Mouse (Mus musculus) MN1 (cell line): ENCODE measurements around the gene Tex12.

Experiments
- DNase-seq: peaks from one replicate; pipeline ENCODE4 v3.0.0-alpha.2; 2016; ENCODE audit warnings: low spot score

Tex12 gene

GRCm38 (mm10) chr9:50561145-50561917 lies at the start of gene Tex12:
Tex12 (minus strand) TSS chr9:50561325.
- no peak for DNase-seq

DNA sequence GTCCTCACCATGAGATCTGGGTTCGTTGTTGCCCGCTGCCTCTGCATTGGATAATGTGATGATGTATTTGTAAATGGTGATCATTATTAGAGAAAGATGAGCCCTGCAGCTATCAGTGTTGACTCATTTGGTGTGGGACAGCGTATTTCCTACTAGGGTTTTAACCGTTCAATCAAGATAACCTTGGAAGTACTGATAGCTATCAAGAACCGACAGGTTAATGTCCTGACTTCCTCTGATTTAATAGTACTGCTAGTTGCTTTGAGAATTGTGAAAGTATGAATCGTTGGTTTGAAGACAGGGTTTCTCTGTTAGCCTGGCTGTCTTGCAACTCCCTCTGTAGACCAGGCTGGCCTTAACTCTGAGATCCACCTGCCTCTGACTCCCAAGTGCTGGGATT lies 43.2 kb upstream of the Tex12 start:
- DNase-seq, result no peak

- no peak for DNase-seq
These were observed 42.8 kb upstream of the Tex12 start for GRCm38 (mm10) chr9:50603998-50604324.

- DNase-seq, result peak; percentile 97
These were observed 42.3 kb upstream of the Tex12 start, which contains the start of the genes Sdhd and Timm8b for GRCm38 (mm10) chr9:50603189-50603997. Sdhd (minus strand) TSS chr9:50603812. Timm8b (plus strand) TSS chr9:50603910.

DNA sequence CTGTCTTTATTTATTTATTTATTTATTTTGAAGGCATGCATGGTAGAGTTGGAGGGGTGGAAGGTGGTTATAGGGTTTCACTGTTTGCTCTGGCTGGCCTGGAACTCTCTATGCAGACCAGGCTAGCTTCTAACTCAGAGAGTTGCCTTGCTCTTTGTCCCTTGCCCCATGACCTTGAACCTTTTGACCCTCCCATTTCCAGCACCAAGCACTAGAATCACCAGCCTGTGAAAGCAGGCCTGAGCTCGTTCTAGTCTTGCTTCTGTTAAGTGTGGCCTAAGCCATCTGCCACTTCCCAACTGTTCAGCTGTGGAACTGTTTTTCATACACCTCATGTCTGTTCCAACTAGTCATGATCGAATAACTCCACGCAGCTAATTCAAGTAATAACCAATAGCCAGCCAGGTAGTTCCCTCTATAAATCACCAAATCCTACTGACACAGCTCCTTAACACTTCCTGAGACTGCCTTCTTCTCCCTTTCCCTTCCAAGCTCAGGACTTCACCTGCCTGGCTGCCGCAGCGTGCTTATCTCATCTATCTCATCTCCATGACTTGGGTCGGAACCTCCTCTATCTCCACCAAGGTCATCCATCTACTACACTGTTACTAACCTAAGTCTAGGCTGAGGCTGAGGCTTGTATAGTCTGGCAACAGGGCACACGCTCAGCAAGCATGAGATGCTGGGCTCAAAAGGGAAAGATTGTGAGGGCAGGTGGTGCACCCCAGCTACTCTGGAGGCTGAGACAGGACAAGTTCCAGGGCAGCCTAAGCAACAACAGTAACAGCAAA lies 41.1 kb upstream of the Tex12 start:
- no peak for DNase-seq

DNA sequence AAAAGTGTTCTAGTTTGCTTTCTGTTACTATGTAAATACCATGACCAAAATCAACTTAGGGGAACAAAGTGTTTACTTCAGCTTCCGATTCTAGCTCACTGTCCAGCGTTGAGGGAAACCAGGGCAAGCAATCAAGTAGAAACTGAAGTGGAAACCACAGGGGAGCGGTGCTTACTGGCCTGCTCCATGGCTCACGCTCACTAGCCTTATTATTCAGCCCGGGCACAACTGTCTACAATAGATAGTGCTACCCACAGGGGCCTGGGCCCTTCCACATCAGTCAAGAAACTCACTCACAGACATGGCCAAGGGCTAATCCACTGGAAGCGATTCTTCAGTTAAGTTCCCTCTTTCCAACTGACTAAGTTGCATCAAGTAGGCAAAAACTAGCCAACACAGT lies 40.4 kb upstream of the Tex12 start:
- DNase-seq, result no peak

GRCm38 (mm10) chr9:50596973-50597372 lies 35.8 kb upstream of the Tex12 start:
- no peak for DNase-seq

GRCm38 (mm10) chr9:50594794-50595417 lies 33.8 kb upstream of the Tex12 start:
- DNase-seq, result no peak

- DNase-seq, result no peak
These were observed 32.4 kb upstream of the Tex12 start for GRCm38 (mm10) chr9:50593544-50593943.

DNA sequence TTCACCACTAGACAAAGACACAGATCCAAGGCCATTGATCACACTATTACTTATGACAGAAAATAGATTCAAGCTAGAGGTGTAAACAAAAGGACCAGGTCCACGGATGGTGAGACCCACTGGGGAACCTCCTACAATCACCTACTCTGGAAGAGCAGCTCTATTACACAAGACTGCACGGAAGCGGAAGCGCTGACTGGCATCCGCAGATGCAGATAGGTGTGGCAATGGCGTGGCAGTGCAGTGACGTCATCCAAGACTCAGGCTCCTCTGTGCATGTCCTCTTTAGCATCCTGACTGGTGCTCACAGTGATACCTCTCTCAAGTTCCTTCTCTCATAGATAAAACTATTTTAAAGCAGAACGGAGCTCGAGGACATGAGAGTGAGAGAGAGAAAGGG lies 31.8 kb upstream of the Tex12 start:
- DNase-seq, result no peak

- DNase-seq, result no peak
These were observed 29.9 kb upstream of the Tex12 start for GRCm38 (mm10) chr9:50590856-50591518.

- no peak for DNase-seq
These were observed 25.8 kb upstream of the Tex12 start for GRCm38 (mm10) chr9:50586955-50587354.

GRCm38 (mm10) chr9:50585145-50585818 lies 24.2 kb upstream of the Tex12 start:
- DNase-seq, result no peak

GRCm38 (mm10) chr9:50580370-50580769 lies 19.2 kb upstream of the Tex12 start:
- no peak for DNase-seq

DNA sequence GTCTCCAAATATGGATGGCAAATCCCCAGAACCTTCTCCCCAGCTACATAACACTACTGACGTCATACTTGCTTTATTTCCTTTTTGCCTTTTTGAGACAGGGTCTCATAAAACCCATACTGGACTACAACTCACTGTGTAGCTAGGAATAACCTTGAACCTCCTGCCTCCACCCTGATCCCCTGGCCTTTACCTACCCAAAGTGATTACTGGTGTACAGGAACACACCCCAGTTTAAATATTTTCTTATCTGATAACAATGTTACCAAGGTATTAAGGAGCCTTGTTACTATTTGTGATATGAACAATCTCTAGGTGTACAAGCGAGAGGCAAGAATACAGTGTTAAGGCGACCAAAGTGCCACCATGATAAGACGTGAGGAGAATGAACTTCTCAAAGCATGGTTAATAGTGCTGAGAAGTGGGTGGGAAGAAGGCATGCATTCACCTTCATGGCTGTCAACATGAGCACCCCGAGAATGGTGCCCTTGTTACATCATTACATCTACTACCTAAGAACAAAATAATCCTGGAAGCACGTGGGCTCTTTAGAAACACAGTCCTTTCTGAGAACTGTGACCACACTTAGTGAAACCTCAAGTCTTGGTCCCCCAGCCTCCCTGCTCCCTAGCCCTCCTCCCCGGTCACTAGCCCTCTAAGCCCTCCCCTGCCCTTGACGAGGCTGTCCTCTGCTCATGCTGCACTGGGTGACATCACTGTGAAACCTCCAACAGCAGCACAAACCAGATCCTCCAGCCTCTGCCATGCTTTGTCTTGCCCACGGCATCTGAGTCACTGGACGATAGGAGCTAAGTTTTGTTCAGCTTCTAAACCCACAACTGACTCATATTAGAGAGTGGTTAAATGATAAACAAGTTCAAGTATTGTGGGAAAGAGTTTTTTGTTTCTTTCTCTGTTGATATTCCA lies 8.7 kb upstream of the Tex12 start:
- DNase-seq, result no peak

GRCm38 (mm10) chr9:50567881-50568280 lies 6.8 kb upstream of the Tex12 start:
- no peak for DNase-seq

DNA sequence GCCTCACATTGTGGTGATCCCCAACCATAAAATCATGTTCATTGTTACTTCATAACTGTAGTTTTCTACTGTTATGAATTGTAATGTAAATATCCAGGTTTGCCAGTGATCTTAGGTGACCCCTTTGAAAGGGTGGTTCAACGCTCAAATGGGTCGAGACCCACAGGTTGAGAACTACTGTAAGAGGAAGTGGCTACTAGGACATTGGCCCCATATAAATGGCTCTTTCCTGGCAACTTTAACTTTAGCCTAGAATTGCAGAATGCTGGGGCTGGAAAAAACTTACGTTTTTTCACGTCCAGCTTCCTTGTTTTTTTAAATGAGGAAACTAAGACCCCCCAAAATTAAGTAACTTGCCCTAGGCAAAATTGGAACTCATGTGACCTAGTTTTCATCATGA lies 6.2 kb upstream of the Tex12 start:
- no peak for DNase-seq

GRCm38 (mm10) chr9:50565940-50566339 lies 4.8 kb upstream of the Tex12 start:
- no peak for DNase-seq

DNA sequence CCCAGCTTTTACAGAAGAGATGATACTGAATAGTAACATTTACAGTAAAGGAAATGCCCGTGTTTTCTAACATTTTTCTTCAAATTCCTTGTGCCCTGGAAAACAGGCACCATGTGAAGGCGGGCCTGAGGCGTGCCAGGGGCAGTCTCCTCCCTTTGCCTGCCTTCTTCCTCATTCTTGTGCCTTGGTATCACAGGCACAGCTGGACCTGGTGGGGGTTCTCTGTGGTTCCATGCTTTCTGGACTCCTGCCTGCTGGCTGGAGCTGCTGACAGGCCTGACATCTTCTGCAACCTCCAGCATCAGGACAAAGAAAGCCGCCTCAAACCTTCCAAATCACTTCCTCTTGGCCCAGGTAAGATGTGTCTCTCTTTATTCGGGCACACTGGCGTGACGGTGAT lies 4.0 kb upstream of the Tex12 start:
- no peak for DNase-seq

DNA sequence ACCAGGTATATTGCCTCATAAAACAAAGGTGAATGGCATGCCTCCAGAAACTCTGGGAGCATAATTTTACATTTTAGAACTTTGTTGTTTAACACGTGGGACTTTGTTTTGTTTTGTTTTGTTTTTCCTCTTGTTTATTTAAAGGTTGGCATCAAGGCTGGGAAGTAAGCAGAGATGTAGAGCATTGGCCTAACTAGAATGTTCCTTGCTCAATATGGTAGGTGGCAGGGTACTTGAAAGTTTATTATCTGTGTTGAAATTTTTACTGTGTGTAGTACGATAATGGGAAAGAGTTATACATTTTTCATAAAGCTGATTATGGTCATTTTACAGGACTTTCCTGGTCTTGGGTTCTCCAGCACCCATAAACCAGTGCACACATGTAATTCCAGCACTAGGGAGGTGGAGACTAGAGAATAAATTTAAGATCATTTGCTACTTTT lies 814 bp upstream of the Tex12 start:
- DNase-seq, result no peak
